Mouse (Mus musculus) kidney, embryonic 15.5 days (tissue): ENCODE data around the gene Emc7. TPM values are rescaled to one million over a fixed set of nuclear protein-coding genes. Genes with fewer than 3 reads are reported as not detected.

Experiments used
- ATAC-seq: fragments of 200-750 bp; cut with Nextera tagmentation; replicated peaks from 2 replicates; pipeline ENCODE4 v1.8.0; 2017; ENCODE audit warnings: moderate TSS enrichment; ENCODE audit not compliant: low FRiP score
- H3K27ac ChIP-seq: fragments of 300-500 bp; sonication (generic); 2 replicates; pipeline ENCODE4 v1.5.1; 2015; ENCODE audit warnings: mild to moderate bottlenecking, inconsistent platforms
- H3K27me3 ChIP-seq: fragments of 300-500 bp; sonication (generic); 2 replicates; pipeline ENCODE4 v1.6.1; 2015; ENCODE audit warnings: inconsistent platforms
- H3K36me3 ChIP-seq: fragments of 300-500 bp; sonication (generic); 2 replicates; pipeline ENCODE4 v1.6.1; 2015; ENCODE audit warnings: inconsistent platforms
- H3K4me1 ChIP-seq: fragments of 300-500 bp; sonication (generic); 2 replicates; pipeline ENCODE4 v1.6.1; 2015; ENCODE audit warnings: inconsistent platforms
- H3K4me2 ChIP-seq: fragments of 300-500 bp; sonication (generic); 2 replicates; pipeline ENCODE4 v1.6.1; 2015; ENCODE audit warnings: moderate library complexity, mild to moderate bottlenecking, inconsistent platforms
- H3K4me3 ChIP-seq: fragments of 300-500 bp; sonication (generic); replicated peaks from 2 replicates; pipeline ENCODE4 v1.5.1; 2015; ENCODE audit warnings: mild to moderate bottlenecking, inconsistent platforms
- H3K9ac ChIP-seq: fragments of 300-500 bp; sonication (generic); 2 replicates; pipeline ENCODE4 v1.6.1; 2015; ENCODE audit warnings: mild to moderate bottlenecking, inconsistent platforms
- H3K9me3 ChIP-seq: fragments of 300-500 bp; sonication (generic); replicated peaks from 2 replicates; pipeline ENCODE4 v1.6.1; 2016; ENCODE audit warnings: inconsistent platforms
- WGBS: fragments of 180-500 bp; shearing (Covaris S2); methylation state at CpG from one replicate; pipeline ENCODE4 v1.1.7; 2015; ENCODE audit warnings: mixed read lengths; 5-methylcytosine and 5-hydroxymethylcytosine counted together
- polyA plus RNA-seq: library from polyadenylated mRNA; unstranded; fragments of >200 nt; fragmentation: Nextera tagmentation; extraction: Ambion mirVana; gene quantifications from 2 replicates; pipeline ENCODE4 v1.2.1, GENCODE M21; 2015

The Emc7 gene
- polyA plus RNA-seq, 1 experiment from 2014 or later = 19.3 TPM

DNA sequence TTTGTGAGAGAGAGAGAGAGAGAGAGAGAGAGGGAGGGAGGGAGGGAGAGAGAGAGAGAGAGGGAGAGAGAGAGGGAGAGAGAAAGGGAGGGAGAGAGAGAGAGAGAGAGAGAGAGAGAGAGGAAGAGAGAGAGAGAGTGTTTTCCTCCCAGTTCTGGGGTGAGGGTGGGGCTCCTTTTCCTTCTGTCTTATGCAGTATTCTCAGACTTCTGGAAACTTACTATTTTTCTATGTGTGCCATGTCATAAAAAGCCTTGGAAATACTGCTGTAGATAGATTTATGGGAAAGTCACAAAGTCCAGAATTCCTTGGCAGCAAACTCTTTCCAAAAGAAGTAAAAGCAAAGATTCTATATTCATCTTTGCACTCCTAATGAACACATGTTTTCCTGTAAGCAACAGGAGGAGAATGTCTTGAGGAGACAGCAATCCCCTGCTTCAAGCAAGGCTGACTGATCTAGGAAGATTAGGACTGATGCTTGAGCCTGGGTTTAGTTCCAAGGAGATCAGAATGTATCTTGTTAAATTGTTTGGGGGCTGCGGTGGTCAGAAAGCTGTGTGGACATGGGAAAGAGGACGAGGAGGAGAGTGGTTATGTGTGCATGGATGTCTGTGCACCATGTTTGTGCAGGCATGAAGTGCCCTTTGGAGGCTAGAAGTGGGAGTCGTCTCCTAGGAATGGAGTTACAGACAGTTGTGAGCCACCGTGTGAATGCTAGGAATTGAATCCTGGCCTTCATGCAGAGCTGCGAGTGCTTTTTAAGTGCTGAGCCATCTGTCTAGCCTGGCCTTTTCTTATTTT is 27.9 kb downstream of the Emc7 start:
- Histone ChIP-seq H3K27ac (peak overlapping the region; percentile 81), H3K4me3 (no peak overlapping the region), H3K27me3 (no peaks in the 10 kb centered on the region), H3K9ac (no peak overlapping the region), H3K4me2 (no peak overlapping the region), H3K4me1 (peaks cover 4% of the 10 kb centered on the region; the same call in 1 of the 2 replicates), H3K36me3 (no peaks in the 10 kb centered on the region), H3K9me3 (no peaks in the 10 kb centered on the region)
- 51% methylated on average over 5 of the region's 5 CpGs for WGBS
- peak; percentile 74 for ATAC-seq

DNA sequence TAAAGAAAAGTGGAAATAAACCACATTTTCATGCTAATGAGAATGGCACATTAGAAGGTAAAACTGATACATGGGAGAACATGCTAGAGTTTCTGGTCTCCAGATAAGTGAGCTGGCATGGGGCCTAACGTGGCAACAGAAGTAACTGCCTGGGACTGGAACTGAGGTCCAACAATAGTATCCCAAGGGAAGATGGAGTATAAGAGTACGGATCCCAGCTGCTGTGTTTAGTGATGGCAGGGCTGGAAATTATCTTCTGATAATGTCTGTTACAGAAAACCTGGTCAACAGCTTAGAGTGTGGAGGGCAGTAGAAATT is 28.5 kb downstream of the Emc7 start:
- Histone ChIP-seq H3K36me3 (no peaks in the 10 kb centered on the region), H3K4me1 (peaks cover 4% of the 10 kb centered on the region; the same call in 1 of the 2 replicates), H3K4me3 (no peak overlapping the region), H3K4me2 (no peak overlapping the region), H3K27me3 (no peaks in the 10 kb centered on the region), H3K9me3 (no peaks in the 10 kb centered on the region), H3K9ac (no peak overlapping the region), H3K27ac (peak overlapping the region; percentile 81)
- ATAC-seq = no peak
- 57% methylated on average over 2 of the region's 2 CpGs for WGBS

DNA sequence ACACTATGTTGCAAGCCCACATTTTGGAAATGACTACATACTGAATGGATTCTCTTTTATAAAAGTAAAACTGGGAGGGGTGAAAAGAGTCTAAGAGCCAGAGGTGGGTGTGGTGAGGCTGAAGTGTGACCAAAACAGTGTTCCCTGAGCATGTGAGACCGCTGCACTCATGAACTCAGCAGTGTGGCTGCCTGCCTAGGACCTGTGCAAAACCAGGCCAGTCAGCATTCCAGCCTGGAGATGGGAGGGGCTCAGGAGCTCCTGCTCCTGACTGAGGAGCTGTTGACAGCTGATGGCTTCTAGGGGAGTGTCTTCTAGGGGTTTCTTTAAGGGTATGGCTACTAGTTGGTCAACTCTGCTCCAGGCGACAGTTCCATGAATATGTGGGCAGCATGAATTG is 30.1 kb downstream of the Emc7 start:
- no peak overlapping the region for H3K27ac ChIP-seq
- H3K4me2 ChIP-seq = no peak overlapping the region
- WGBS = 69% methylated on average over 2 of the region's 2 CpGs
- H3K4me1 ChIP-seq = peaks cover 4% of the 10 kb centered on the region; the same call in 1 of the 2 replicates
- H3K36me3 ChIP-seq = no peaks in the 10 kb centered on the region
- no peak overlapping the region for H3K4me3 ChIP-seq
- H3K27me3 ChIP-seq = no peaks in the 10 kb centered on the region
- H3K9ac ChIP-seq = no peak overlapping the region
- ATAC-seq = no peak; the same call in 1 of the 2 replicates
- H3K9me3 ChIP-seq = no peaks in the 10 kb centered on the region

DNA sequence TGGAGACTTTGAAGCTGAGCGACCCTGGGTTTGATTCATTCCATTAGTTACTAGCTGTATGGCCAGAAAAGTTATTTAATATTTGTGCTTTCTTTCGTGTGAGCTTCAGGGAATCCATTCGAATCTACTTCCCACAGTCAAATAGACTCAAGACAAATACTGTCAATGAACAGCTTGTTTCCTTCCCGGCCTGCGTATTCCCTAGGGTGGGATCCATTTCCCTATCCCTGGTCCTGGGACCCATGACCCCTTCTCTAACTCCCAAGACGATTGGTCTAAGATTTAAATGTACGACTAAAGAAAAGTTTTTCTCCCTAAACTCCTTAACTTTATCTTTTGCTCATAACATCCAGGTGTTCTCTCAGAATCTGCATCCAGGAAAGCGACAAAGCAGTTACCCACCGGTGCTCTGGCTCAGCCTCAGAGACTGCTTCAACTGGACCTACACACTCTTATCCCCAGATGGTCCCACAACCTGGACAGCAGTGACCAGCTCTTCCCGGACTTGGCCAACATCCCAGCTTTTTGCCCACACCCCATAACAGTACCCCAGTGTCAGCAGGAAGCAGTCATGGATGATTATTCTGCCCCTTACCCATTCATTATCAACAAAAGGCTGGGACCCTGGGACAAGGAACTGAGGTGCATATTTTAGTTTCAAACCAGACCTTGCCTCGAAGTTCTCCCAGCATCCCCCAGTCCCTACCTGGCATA is 35.8 kb downstream of the Emc7 start:
- H3K4me3 ChIP-seq = no peak overlapping the region
- no peaks in the 10 kb centered on the region for H3K36me3 ChIP-seq
- 55% methylated on average over 11 of the region's 11 CpGs for WGBS
- ATAC-seq = no peak
- peaks cover 11% of the 10 kb centered on the region for H3K4me1 ChIP-seq
- H3K4me2 ChIP-seq = no peak overlapping the region
- H3K9me3 ChIP-seq = no peaks in the 10 kb centered on the region
- no peaks in the 10 kb centered on the region for H3K27me3 ChIP-seq
- no peak overlapping the region for H3K9ac ChIP-seq
- 0 out of 2 replicates have a peak overlapping the region, but pooled peaks have one; percentile 18 for H3K27ac ChIP-seq

DNA sequence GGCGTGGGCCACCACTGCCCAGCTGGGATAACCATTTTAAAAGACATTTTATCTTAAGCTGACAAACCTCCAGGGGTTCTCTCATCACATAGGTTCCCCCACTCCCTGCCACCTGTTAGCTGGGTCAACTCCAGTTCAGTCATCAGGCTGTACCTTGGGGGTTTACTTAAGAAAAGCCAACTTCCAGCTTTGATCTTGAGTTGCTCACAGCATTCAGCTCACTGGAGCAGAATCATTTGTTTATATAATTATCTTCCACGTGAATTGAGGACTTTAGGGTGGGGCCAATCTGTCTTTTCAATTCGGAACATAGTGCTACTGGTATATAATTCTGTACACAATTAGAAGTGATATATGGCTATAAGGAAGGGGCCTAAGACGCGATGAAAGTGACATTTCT is 36.8 kb downstream of the Emc7 start:
- Histone ChIP-seq H3K27me3 (no peaks in the 10 kb centered on the region), H3K9me3 (no peaks in the 10 kb centered on the region), H3K4me3 (no peak overlapping the region), H3K27ac (peak overlapping the region; percentile 99; the same call in 1 of the 2 replicates), H3K4me2 (no peak overlapping the region), H3K4me1 (peaks cover 11% of the 10 kb centered on the region), H3K36me3 (no peaks in the 10 kb centered on the region), H3K9ac (no peak overlapping the region)
- 69% methylated on average over 5 of the region's 5 CpGs for WGBS
- ATAC-seq = no peak

DNA sequence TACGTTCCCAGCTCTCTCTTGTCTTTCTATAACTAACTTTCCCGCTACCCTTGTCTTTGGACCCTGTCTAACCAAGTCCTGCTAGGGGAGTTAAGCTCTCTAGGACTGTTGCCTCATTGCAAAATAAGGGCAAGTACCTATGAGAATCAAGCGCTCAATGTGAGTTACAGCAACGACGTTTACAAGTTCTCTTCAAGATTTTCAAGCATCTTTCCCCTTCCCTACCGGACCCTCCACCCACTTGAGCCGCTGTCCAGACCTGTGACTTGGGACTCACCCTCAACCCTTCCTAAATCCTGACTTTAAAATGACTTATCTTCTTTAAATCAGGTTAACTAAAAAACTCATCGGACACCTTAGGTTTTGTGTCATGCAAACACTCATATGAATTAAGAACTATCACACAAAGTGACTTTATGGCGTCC is 37.6 kb downstream of the Emc7 start:
- H3K36me3 ChIP-seq = no peaks in the 10 kb centered on the region
- 9% methylated on average over 9 of the region's 9 CpGs for WGBS
- no peaks in the 10 kb centered on the region for H3K9me3 ChIP-seq
- H3K27me3 ChIP-seq = no peaks in the 10 kb centered on the region
- peak overlapping the region; percentile 99 for H3K27ac ChIP-seq
- peaks cover 11% of the 10 kb centered on the region for H3K4me1 ChIP-seq
- peak overlapping the region; percentile 60 for H3K4me2 ChIP-seq
- H3K9ac ChIP-seq = peak overlapping the region; percentile 93
- peak overlapping the region; percentile 77 for H3K4me3 ChIP-seq
- 0 out of 2 replicates have a peak, but pooled peaks have one; percentile 7 for ATAC-seq

DNA sequence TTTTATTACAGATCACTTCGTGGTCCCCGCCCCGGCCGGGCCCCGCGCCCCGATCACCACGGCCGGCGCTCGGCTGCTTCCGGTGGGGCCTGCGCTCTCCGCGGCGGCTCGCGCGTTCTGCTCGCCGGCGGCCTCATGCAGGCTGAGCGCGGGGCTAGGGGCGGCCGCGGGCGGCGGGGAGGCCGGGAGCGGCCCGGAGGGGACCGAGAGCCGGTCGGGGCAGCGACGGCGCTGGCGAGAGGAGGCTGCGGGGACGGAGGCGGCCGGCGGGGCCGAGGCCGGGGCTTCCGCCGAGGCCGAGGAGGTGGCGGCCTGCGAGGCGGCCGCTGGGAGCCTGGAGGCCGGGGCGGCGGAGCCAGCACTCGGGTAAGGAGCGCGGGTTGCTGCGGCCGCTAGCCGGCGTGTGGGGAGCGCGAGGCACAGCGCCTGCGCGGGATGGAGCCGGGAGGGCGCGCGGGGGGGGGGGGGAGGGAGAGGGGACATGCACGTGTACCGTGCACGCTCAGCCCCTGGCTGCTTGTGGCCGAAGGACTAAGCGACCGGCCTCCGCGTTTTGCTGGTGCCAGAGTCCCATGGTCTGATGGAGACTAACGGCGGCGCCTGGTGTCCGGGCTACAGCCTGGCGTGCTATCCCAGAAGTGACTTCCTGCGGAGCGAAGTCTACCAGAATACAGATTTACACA is 38.2 kb downstream of the Emc7 start, which contains the start of gene Aven:
TSS of gene Aven (plus strand) at position 109 of the 683 bp plus-strand sequence.
- Histone ChIP-seq H3K36me3 (no peaks in the 10 kb centered on the region), H3K4me1 (peaks cover 12% of the 10 kb centered on the region), H3K27me3 (no peaks in the 10 kb centered on the region), H3K9ac (peak within 1 kb of the TSS; percentile 93), H3K9me3 (no peaks in the 10 kb centered on the region), H3K4me2 (peak within 1 kb of the TSS; percentile 60), H3K4me3 (peak within 1 kb of the TSS; percentile 77), H3K27ac (peak within 1 kb of the TSS; percentile 99)
- ATAC-seq = peak; percentile 96
- WGBS = under 1% methylated on average over 79 of the region's 87 CpGs

DNA sequence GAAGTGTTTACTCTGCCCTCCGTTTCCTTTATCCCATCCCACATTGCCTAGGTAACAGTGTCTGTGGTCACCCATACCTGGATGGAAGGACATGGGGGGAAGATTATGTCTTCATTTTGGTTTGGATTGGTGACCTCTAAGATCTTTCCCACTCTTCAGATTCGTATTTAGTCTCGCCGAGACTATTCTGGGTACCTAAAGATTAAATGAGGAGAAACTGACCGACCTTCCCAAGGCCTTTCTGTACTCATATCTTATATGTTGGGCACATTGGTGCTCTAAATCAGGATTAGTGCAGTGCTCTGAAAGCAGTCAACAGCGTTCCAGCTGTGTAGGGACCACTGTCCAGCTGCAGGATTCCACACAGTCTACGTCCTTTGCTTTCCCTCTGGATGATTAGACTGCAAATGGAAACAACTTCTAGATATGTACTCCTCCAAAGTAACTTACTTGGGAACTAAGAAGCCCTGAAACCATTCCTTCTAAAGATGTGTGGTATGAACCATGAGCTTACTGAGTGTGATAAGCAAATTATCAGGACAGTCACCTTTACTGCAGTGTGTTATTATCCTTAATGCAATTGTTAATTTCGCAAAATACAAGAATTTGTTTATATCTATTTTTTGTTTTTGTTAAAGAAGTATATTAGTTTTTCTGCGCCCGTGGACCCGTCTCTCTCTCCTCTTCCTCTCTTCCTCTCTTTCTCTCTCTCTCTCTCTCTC is 38.9 kb downstream of the Emc7 start:
- WGBS = 39% methylated on average over 11 of the region's 11 CpGs
- Histone ChIP-seq H3K4me2 (peak overlapping the region; percentile 60), H3K9me3 (no peaks in the 10 kb centered on the region), H3K36me3 (no peaks in the 10 kb centered on the region), H3K27ac (peak overlapping the region; percentile 99), H3K4me1 (peaks cover 14% of the 10 kb centered on the region), H3K4me3 (peak overlapping the region; percentile 77), H3K9ac (peak overlapping the region; percentile 93), H3K27me3 (no peaks in the 10 kb centered on the region)
- ATAC-seq = peak; percentile 3; the same call in 1 of the 2 replicates

DNA sequence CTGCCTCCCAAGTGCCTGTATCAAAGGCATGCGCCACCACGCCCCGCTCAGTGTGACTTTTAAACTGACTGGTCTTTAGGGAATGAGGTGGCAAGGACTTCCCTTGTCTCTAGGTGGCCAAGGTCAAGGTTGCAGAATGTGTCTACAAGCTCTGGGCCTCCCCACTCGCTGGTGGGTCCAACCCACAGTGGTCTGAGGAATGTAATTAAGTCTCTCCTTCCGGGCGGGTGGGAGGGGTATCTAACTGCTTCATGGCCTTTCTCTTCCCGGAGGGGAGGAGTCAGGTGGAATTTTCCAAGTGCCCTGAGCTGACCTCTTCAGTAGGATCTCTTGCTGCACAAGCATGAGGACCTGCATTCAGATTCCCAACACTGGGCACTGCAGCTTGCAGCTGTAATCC is 43.1 kb downstream of the Emc7 start:
- Histone ChIP-seq H3K9ac (no peak overlapping the region), H3K4me2 (no peak overlapping the region), H3K9me3 (no peaks in the 10 kb centered on the region), H3K27me3 (no peaks in the 10 kb centered on the region), H3K27ac (no peak overlapping the region), H3K4me3 (no peak overlapping the region), H3K36me3 (no peaks in the 10 kb centered on the region), H3K4me1 (peaks cover 3% of the 10 kb centered on the region; the same call in 1 of the 2 replicates)
- 68% methylated on average over 7 of the region's 7 CpGs for WGBS
- ATAC-seq = no peak

DNA sequence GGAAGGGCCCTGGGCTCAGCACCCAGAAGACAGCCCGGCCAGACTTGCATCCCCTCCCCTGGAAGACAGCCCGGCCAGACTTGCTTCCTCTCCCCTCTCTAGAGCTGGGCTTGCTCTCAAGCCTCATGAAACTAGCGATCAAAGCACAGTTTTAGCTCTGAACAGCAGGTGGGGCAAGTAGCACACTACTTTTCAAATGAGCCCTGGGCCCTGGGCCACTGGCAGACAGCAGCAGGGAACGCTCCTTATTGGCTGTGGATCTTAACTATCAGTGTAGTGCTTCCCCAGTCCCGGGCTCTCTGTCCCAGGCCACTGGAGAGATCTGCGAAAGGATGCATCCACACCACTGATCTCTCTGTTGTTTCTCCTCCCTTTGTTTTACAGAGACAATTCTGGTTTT is 46.4 kb downstream of the Emc7 start:
- 0 out of 2 replicates have a peak, but pooled peaks cover 3% of the 10 kb centered on the region for H3K4me1 ChIP-seq
- no peaks in the 10 kb centered on the region for H3K9me3 ChIP-seq
- H3K4me3 ChIP-seq = no peak overlapping the region
- 0% methylated on average over 6 of the region's 6 CpGs for WGBS
- ATAC-seq = peak; percentile 92
- no peaks in the 10 kb centered on the region for H3K27me3 ChIP-seq
- H3K9ac ChIP-seq = no peak overlapping the region
- H3K27ac ChIP-seq = no peak overlapping the region
- no peak overlapping the region for H3K4me2 ChIP-seq
- H3K36me3 ChIP-seq = no peaks in the 10 kb centered on the region

DNA sequence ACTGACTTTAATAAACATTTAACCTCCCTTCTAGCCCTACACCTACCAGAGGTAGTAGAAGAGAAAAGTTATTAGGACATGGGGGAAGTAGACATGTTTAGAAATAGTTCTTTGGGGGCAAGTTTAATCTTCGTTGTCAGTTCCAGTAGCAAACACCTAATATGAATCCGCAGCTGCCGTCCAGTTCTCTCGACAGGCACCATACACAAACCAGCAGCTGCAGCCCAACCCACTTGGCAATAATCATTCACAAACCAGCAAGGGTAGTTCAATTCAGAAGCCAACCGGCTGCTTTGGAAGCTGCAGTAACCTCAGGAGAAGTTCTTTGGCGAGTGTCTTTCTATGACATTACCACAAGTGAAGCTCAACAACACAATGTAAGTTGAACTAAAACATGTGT is 49.2 kb downstream of the Emc7 start:
- ATAC-seq = no peak
- 92% methylated on average over 6 of the region's 6 CpGs for WGBS
- Histone ChIP-seq H3K27me3 (no peaks in the 10 kb centered on the region), H3K9me3 (no peaks in the 10 kb centered on the region), H3K36me3 (no peaks in the 10 kb centered on the region), H3K9ac (no peak overlapping the region), H3K4me3 (no peak overlapping the region), H3K4me2 (no peak overlapping the region), H3K4me1 (no peaks in the 10 kb centered on the region), H3K27ac (no peak overlapping the region)
